In the genomic region with DNA sequence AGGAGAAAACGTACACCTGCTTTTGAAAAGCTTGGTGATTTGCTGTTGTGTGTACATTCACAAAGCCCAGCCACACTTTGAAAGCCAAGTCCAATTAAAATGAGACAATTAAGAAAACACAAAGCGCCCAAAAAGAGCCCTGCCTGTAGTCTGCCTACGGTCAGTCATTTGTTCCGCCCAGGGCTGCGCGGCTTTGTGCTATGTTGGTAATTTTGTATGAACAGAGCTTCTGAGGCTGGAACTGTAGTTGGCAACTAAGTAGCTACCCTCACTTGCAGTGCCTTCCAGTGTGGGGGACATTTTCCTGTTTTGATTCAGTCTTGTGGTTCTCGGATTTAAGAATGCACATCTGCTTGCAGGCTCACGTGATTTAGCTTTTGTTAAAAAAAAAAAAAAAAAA, we compare ENCODE assay signal across 23 mouse cellular contexts.
DNase-seq lines count a peak whose midpoint lies in the region; ATAC-seq and TF ChIP-seq lines count a peak whose summit lies in the region.
"Had no signal": no experiment of that assay in that cellular context is flagged by ENCODE, and none has a peak within 500 bp of the region (broad histone marks: within the 10 kb centered on the region; RNA-seq: fewer than 3 reads in every experiment).

No protein-coding gene starts in this region.

- DNase-seq in testis, postnatal 14 days (ENCODE audit: low spot score) = peak; percentile 21
- DNase-seq in testis, postnatal 10 days (ENCODE audit: low spot score) = no peak
- DNase-seq in brain, embryonic 18.5 days (ENCODE audit: low read depth, low spot score) = peak; percentile 32
- DNase-seq in forebrain, embryonic 14.5 days (ENCODE audit: low spot score) = peak; percentile 86
- peak; percentile 55 for DNase-seq in forebrain, postnatal 0 days
- DNase-seq in layer of hippocampus, adult 8-10 months (ENCODE audit: low spot score in 2 of 2) = no peak
- no peak for DNase-seq in cerebellum, adult 9-11 months
- no peak for DNase-seq in T-cell, adult 2 months (ENCODE audit: low spot score)
- DNase-seq: adrenal gland, adult 2 months; adrenal gland, postnatal 14 days; cerebellum, adult 2 months; cerebellum, postnatal 36 days; embryo, embryonic 11 days; gastrocnemius, adult 2 months; gastrocnemius, postnatal 14 days; kidney, adult 11 months had no signal

- no peak overlapping the region for H3K9ac ChIP-seq in forebrain, embryonic 14.5 days (ENCODE audit: low read length)
- H3K9ac ChIP-seq in forebrain, postnatal 0 days = no peak overlapping the region; the same call in 1 of the 2 replicates
- H3K9ac ChIP-seq: embryonic facial prominence, embryonic 13.5 days; hindbrain, embryonic 12.5 days; hindbrain, embryonic 15.5 days had no signal

- no peak overlapping the region for H3K4me2 ChIP-seq in forebrain, embryonic 14.5 days (ENCODE audit: low read length)
- peak overlapping the region; percentile 8; the same call in 1 of the 2 replicates for H3K4me2 ChIP-seq in forebrain, postnatal 0 days (ENCODE audit: low read depth)
- H3K4me2 ChIP-seq: embryonic facial prominence, embryonic 13.5 days; heart, embryonic 11.5 days; hindbrain, embryonic 12.5 days; hindbrain, embryonic 15.5 days had no signal

- no peaks in the 10 kb centered on the region for H3K9me3 ChIP-seq in forebrain, embryonic 14.5 days (replicated peaks; ENCODE audit: control insufficient read depth, low read length)
- no peaks in the 10 kb centered on the region for H3K9me3 ChIP-seq in forebrain, postnatal 0 days (ENCODE audit: low read length)
- H3K9me3 ChIP-seq: embryonic facial prominence, embryonic 10.5 days; embryonic facial prominence, embryonic 13.5 days; hindbrain, embryonic 12.5 days; hindbrain, embryonic 15.5 days had no signal

- H3K36me3 ChIP-seq in forebrain, embryonic 14.5 days (ENCODE audit: control insufficient read depth, insufficient read depth, low read length) = no peaks in the 10 kb centered on the region
- no peaks in the 10 kb centered on the region for H3K36me3 ChIP-seq in forebrain, postnatal 0 days (ENCODE audit: insufficient read depth)
- H3K36me3 ChIP-seq: embryonic facial prominence, embryonic 10.5 days; embryonic facial prominence, embryonic 13.5 days; hindbrain, embryonic 12.5 days; hindbrain, embryonic 15.5 days had no signal

- peaks cover 13% of the 10 kb centered on the region; the same call in 1 of the 2 replicates for H3K4me1 ChIP-seq in forebrain, embryonic 14.5 days (ENCODE audit: control insufficient read depth, insufficient read depth, low read length)
- peaks cover 7% of the 10 kb centered on the region; the same call in 1 of the 2 replicates for H3K4me1 ChIP-seq in forebrain, postnatal 0 days (ENCODE audit: insufficient read depth)
- H3K4me1 ChIP-seq: hindbrain, embryonic 15.5 days had no signal

- no peaks in the 10 kb centered on the region for H3K27me3 ChIP-seq in forebrain, embryonic 14.5 days (replicated peaks; ENCODE audit: control insufficient read depth, insufficient read depth, low read length)
- no peaks in the 10 kb centered on the region for H3K27me3 ChIP-seq in forebrain, postnatal 0 days (ENCODE audit: insufficient read depth, low read length)
- H3K27me3 ChIP-seq: embryonic facial prominence, embryonic 13.5 days; hindbrain, embryonic 12.5 days had no signal

- no peak overlapping the region for H3K27ac ChIP-seq in forebrain, embryonic 14.5 days (ENCODE audit: low read depth, low read length)
- 0 out of 2 replicates have a peak overlapping the region, but pooled peaks have one; percentile 45 for H3K27ac ChIP-seq in forebrain, postnatal 0 days (ENCODE audit: low read depth, low read length)
- H3K27ac ChIP-seq: embryonic facial prominence, embryonic 10.5 days; embryonic facial prominence, embryonic 13.5 days; gastrocnemius, adult 2 months; hindbrain, embryonic 12.5 days; hindbrain, embryonic 15.5 days had no signal

- TF ChIP-seq CTCF in forebrain, postnatal 0 days (IDR thresholded peaks at IDR 0.05; ENCODE audit: low read depth) = no peak

- no peak overlapping the region for H3K4me3 ChIP-seq in forebrain, embryonic 14.5 days (ENCODE audit: low read depth, low read length)
- H3K4me3 ChIP-seq in forebrain, postnatal 0 days (ENCODE audit: low read depth, low read length) = no peak overlapping the region
- H3K4me3 ChIP-seq: embryonic facial prominence, embryonic 10.5 days; embryonic facial prominence, embryonic 13.5 days; erythroblast, embryonic 14.5 days; gastrocnemius, adult 2 months; hindbrain, embryonic 12.5 days; hindbrain, embryonic 15.5 days had no signal

- 21% methylated on average over 8 of the region's 8 CpGs for WGBS in forebrain, embryonic 14.5 days
- 20% methylated on average over 8 of the region's 8 CpGs for WGBS in forebrain, postnatal 0 days

- ATAC-seq in forebrain, embryonic 14.5 days = peak; percentile 83
- ATAC-seq in forebrain, postnatal 0 days = peak; percentile 62
- ATAC-seq: Patski had no signal

Comparison
In these comparisons a context has a peak if more than half of its experiments do, and no peak if none do; other contexts are left out.
1. DNase-seq: peak in testis, postnatal 14 days (single experiment), brain, embryonic 18.5 days (single experiment), forebrain, embryonic 14.5 days (single experiment) and forebrain, postnatal 0 days (single experiment); none in testis, postnatal 10 days (single experiment), layer of hippocampus, adult 8-10 months (0 of 2), cerebellum, adult 9-11 months (single experiment) and T-cell, adult 2 months (single experiment).